Mouse (Mus musculus): ENCODE data around the gene Ppp5c.
A peak's percentile ranks its signal among the peaks of the same experiment; 100 is the strongest.
"Not testable (repeated sequence)": the region's sequence is repeated elsewhere in the genome, so short reads cannot be mapped to it uniquely, and the experiment has no call there.

Ppp5c gene

GRCm38 (mm10) chr7:17027588-17028343 is at the start of gene Ppp5c:
Gene Ppp5c, minus strand, starts transcription at chr7:17027924.
- peak; percentile 93 for DNase-seq

- DNase-seq = peak; percentile 77
Observed at GRCm38 (mm10) chr7:17076542-17076941, 48.8 kb upstream of the Ppp5c start.

GRCm38 (mm10) chr7:17073904-17074615 is 46.3 kb upstream of the Ppp5c start, which contains the start of gene Psg16:
Gene Psg16, plus strand, starts transcription at chr7:17074040.
- DNase-seq = peak; percentile 94

GRCm38 (mm10) chr7:17073513-17073903 is 45.8 kb upstream of the Ppp5c start:
- peak; percentile 63 for DNase-seq

GRCm38 (mm10) chr7:17067651-17068050 is 39.9 kb upstream of the Ppp5c start:
- DNase-seq = not testable (repeated sequence)

- DNase-seq = no peak
Observed at GRCm38 (mm10) chr7:17067000-17067399, 39.3 kb upstream of the Ppp5c start.

GRCm38 (mm10) chr7:17066412-17066811 is 38.7 kb upstream of the Ppp5c start:
- peak; percentile 80 for DNase-seq

GRCm38 (mm10) chr7:17065620-17066019 is 37.9 kb upstream of the Ppp5c start:
- peak; percentile 16 for DNase-seq

GRCm38 (mm10) chr7:17062845-17063244 is 35.1 kb upstream of the Ppp5c start:
- no peak for DNase-seq

GRCm38 (mm10) chr7:17062389-17062788 is 34.7 kb upstream of the Ppp5c start, which contains the start of gene Hif3a:
Gene Hif3a, minus strand, starts transcription at chr7:17062427.
- no peak for DNase-seq

- DNase-seq = peak; percentile 71
Observed at GRCm38 (mm10) chr7:17060782-17061605, 33.3 kb upstream of the Ppp5c start.

GRCm38 (mm10) chr7:17060031-17060781 is 32.5 kb upstream of the Ppp5c start:
- peak; percentile 88 for DNase-seq

GRCm38 (mm10) chr7:17059463-17059844 is 31.7 kb upstream of the Ppp5c start:
- DNase-seq = no peak

- no peak for DNase-seq
Observed at GRCm38 (mm10) chr7:17058816-17059462, 31.2 kb upstream of the Ppp5c start.

- DNase-seq = peak; percentile 77
Observed at GRCm38 (mm10) chr7:17058071-17058689, 30.5 kb upstream of the Ppp5c start.

- DNase-seq = no peak
Observed at GRCm38 (mm10) chr7:17056601-17057523, 29.1 kb upstream of the Ppp5c start.

- DNase-seq = peak; percentile 95
Observed at GRCm38 (mm10) chr7:17056081-17056581, 28.4 kb upstream of the Ppp5c start.

- no peak for DNase-seq
Observed at GRCm38 (mm10) chr7:17055287-17055946, 27.7 kb upstream of the Ppp5c start.

- DNase-seq = no peak
Observed at GRCm38 (mm10) chr7:17054325-17054989, 26.7 kb upstream of the Ppp5c start.
